Mouse (Mus musculus) adrenal gland (tissue): Measurements from ENCODE around the gene Atp5h.

Source experiments
- intact Hi-C: fragments of 180-260 bp; cut with DNase I; formaldehyde crosslinking; loops from one replicate; pipeline ENCODE4 v1.15.1; 2025

Atp5h gene

DNA sequence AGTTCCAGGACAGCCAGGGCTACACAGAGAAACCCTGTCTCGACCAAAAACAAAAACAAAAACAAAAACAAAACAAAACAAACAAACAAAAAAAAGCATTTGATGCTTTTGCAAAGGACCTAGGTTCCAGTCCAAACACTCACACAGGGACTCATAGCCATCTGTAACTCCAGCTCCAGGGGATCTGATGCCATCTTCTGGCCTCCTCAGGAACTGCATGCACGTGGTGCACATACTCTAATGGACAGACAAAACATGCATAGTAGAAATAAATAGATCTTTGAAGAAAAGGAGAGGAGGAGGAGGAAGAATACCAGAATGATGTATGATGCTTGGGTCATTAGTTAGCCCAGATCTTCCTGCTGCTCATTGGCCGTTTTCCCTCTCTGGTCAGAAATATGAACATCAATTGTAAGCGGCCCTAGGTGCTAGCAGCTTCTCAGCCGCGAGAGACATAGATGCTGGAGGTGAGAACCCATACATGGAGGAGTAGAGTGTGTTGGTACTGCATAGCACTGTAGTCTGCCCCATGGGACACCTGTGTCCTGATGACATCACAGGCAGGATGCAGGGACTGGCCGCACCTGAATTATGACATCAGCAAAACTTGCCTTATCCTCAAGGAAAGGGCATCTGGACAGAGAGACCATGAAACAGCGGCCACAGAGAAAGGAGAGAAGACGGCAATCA lies 20.3 kb upstream of the Atp5h start, which contains the start of gene Trim80:
Gene Trim80 (plus strand): TSS at position 640 of the 690 bp plus-strand sequence.
- intact Hi-C loops = no loop called here

GRCm38 (mm10) chr11:115439326-115439725 lies 19.6 kb upstream of the Atp5h start:
- intact Hi-C loops = no loop called here

- intact Hi-C loops = no loop called here
Observed at GRCm38 (mm10) chr11:115437571-115438122, 17.9 kb upstream of the Atp5h start.

DNA sequence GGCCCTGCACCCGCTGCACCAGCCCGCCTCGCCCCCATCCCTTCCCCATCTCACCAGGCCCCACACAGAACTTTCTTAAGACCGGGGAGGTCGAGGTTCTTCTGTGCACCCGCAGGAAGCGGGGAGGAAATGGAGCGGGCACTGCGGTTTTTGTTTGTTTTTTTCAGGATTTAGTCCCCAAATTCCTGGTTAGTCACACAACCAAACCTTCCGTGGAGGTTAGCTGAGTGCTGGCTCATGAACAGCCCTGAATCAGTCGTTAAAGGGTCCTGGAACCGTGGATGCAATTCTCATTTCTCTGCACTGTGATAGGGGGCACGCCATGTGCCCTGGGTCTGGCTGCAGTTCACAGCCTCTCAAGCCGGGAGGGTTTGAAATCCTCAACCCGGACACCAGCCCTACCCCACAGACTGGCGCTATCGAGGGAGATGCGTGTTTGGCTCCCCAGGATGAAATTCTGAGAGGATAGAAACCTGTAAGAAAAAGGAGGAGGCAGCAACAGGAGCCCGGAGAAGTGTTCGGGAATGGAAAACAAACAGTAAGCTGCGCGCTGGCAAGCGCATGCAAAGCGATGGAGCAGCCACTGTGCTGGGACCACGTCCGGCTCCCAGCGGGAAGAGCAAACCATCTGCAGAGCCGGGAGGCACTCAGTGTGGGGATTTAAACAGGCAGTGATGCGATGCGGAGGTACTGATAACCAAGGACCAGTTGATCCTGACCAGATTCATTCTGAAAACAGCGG lies 16.0 kb upstream of the Atp5h start:
- intact Hi-C loops = no loop called here

DNA sequence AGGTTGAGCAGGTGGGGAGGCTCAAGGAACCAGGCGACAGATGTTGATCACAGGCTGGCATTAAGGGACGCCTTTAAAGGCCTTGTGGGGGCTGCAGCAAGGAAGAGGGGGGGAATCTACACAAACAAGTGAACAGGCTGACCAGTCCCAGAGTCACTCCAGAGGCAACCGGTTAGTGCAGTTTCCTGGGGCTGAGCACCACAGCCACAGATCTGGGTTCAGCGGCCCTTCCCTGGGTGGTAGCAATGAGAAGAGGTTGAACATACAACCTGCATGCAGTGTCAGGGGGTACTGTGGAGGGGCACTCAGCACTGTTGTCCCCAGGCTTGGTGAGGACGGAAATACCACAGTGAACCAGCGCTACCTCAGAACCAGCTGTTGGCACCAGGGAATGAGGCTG lies 13.6 kb upstream of the Atp5h start:
- intact Hi-C loops = no loop called here

DNA sequence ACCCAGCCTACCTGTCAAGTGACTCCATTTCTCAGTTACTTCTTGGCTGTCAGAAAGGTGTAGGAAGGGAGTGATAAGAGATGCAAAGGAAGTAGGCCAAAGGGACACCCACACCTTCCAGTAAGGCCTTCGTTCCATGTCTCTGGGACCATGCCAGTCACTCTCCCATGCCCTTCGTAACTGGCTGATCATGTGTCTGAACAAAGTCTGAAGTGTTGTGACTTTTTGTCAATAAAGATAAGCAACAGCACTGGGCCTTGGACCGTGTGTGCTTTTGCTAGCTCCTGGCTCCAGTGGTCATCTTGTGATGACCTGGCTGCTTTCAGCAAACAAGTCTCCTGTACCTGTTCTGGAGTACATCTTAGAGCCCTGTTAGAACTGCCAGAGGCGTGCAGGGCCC lies 13.1 kb upstream of the Atp5h start:
- intact Hi-C loops = no loop called here

DNA sequence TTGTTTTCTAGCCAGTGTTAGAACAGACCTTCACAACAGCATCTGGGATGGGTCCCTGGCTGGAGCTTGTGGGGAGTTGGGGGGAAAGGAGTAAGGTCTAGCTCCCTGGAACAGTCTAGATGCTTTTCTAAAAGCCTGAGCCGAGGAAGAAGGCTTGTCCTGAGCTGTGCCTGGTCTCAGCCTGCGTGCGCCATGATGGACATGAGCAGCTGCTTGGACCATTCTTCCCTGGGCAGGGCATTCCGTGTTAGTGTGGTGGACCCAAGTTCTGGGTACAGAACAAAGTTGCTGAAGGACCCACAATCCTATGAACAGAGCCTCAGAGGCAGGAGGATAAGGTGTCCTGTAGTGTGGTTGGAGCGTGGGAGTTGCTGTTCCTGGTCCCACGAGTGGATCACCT lies 10.8 kb upstream of the Atp5h start:
- intact Hi-C loops = no loop called here

- intact Hi-C loops = loop anchor here (2.0 kb wide), 1 partner anchor 43 kb away; no protein-coding TSS in a partner anchor
Observed at GRCm38 (mm10) chr11:115429307-115429706, 9.5 kb upstream of the Atp5h start.

GRCm38 (mm10) chr11:115427482-115428331 lies 7.9 kb upstream of the Atp5h start:
- intact Hi-C loops = loop anchor here (2.0 kb wide), 1 partner anchor 45 kb away; no protein-coding TSS in a partner anchor

DNA sequence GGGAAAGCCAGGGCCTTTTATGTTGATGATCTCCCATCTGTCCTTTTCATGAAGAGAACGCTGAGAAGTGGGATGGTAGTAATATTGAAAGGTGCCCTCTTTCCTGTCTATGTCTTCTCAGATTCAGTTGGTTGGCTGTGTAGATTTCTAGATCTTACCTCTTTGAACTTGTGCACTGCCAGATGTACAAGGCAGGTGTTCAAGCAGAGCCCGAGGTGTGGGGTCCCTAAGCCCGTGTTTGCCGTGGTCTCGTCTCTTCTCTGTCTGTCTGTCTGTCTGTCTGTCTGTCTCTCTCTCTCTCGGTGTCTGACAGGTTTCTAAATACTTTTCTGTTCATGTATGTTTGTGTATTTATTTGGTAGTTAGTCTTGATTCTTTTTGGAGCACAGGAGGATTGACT lies 5.9 kb upstream of the Atp5h start:
- intact Hi-C loops = no loop called here

GRCm38 (mm10) chr11:115424666-115425065 lies 4.9 kb upstream of the Atp5h start:
- intact Hi-C loops = no loop called here

DNA sequence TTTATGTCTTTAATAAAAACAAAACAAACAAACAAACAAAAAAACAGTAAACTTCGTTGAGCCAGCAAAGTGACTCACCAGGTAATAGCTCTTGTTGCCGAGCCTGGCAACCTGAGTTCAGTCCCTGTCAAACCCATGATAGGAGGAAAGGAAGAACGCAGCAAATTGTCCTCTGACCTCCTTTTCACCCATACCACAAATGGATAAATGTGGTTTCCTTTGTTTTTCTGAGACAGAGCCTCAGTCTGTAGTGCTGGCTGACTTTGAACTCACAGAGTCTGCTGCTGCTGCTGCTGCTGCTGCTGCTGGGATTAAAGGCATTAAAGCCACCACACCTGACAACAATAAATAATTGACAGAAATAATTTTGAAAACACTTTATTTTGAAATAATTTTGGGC lies 3.3 kb upstream of the Atp5h start:
- intact Hi-C loops = no loop called here

DNA sequence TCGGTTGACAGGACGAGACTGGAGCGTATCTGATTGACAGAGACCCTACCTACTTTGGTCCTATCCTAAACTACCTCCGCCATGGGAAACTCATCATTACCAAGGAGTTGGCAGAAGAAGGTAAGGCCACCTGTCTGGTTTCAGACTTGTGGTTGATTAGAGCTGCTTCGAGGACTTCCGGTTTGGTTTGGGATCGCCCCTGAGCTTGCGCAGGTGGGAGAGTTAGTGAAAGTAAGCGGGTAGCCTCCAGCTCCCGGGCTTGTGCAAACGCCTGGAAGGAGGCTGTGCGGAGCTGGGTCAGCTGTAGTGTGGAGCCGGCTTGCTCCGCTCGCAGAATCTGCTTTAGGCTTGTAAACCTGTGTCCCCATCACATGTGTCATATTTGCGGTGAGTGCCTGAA lies 2.2 kb upstream of the Atp5h start:
- intact Hi-C loops = no loop called here

DNA sequence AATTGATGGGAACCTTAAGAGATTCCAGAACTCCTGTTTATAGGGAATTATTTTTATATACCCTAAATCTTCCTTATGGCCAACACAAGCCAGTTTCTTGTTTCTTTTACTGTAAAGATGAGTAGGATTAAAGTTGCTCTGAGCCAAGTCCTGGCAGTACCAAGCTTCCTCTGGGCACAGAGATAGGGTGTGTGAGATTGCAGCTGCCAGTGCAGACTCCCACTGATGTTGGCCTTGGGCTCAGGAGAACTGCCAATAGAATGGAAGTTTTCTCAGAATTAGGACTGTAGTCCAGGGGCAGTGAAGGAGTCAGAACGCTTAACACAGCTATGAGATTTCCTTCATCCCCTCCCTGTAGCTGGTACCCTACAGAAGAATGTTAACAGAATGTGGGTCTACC lies 1.6 kb upstream of the Atp5h start:
- intact Hi-C loops = no loop called here

GRCm38 (mm10) chr11:115420336-115421190 lies 801 bp upstream of the Atp5h start:
- intact Hi-C loops = no loop called here

DNA sequence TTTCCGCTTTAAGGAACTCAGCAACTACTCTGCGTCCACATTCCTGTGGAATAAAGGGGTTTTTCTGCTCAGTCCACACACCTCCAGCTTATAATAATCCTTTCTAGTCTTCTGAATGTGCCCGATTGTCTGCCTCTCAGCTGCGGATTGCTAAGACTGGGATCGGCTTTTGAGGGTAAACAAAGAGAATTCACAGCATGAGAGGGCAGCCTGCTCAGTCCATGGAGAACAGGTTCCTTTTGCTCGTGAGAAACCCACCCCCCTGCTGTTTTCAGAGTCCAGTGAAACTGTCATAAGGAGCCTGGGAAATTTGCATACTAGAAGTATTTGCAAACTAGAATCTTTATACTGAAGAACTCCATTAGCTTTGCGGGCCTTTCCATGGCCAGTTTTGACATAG lies 10.2 kb downstream of the Atp5h start:
- intact Hi-C loops = no loop called here

DNA sequence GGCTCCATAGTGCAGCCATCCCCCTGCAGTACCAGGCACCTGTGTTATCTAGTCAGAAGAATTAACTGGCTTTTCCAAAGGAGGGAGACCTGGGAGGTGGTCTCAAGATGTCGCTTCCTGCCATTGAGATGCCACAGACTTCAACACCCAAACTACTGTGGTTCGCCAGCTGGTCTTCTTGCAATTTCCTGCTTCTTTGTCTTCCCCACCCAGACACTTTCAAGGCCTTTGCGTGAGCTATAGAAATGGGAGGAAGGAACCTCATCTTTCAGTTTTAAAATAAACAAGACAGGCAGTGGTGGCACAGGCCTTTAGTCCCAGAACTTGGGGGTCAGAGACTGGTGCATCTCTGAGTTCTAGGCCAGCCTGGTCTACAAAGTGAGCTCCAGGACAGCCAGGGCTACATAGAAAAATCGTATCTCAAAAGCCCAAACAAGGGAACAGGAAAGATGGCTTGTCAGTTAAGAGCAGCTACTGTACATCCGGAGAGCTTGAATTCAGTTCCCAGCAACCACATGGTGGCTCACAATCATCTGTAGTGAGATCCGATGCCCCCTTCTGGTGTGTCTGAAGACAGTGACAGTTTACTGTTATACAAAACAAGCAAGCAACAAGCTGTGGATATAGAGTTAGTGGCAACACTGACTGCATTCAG lies 11.4 kb downstream of the Atp5h start:
- intact Hi-C loops = no loop called here

- intact Hi-C loops = no loop called here
Observed at GRCm38 (mm10) chr11:115406858-115407401, 12.8 kb downstream of the Atp5h start.

- intact Hi-C loops = no loop called here
Observed at GRCm38 (mm10) chr11:115405723-115406122, 14.0 kb downstream of the Atp5h start.
